Mouse (Mus musculus): ENCODE measurements around the gene Tdrd7. TPM values are rescaled to one million over a fixed set of nuclear protein-coding genes. Genes with fewer than 3 reads are reported as not detected.

Tdrd7 gene
- polyA plus RNA-seq, 1 experiment from 2014 or later: 15.1 TPM

- H3K27ac ChIP-seq: no peak overlapping the region
- WGBS: 54% methylated on average over 6 of the region's 6 CpGs
- H3K9me3 ChIP-seq: no peaks in the 10 kb centered on the region
- H3K4me1 ChIP-seq: peaks cover 7% of the 10 kb centered on the region; the same call in 1 of the 2 replicates
- DNase-seq (ENCODE audit: low spot score): no peak
- no peaks in the 10 kb centered on the region for H3K27me3 ChIP-seq (ENCODE audit: insufficient read depth, poor library complexity, severe bottlenecking)
- H3K36me3 ChIP-seq: no peaks in the 10 kb centered on the region
- H3K4me3 ChIP-seq: no peak overlapping the region
Observed at GRCm38 (mm10) chr4:45990427-45991135, 25.4 kb downstream of the Tdrd7 start.

- no peak overlapping the region for H3K27ac ChIP-seq
- H3K36me3 ChIP-seq: no peaks in the 10 kb centered on the region
- no peaks in the 10 kb centered on the region for H3K4me1 ChIP-seq
- H3K4me3 ChIP-seq: no peak overlapping the region
- H3K9me3 ChIP-seq: no peaks in the 10 kb centered on the region
- DNase-seq (ENCODE audit: low spot score): no peak
- H3K27me3 ChIP-seq (ENCODE audit: insufficient read depth, poor library complexity, severe bottlenecking): no peaks in the 10 kb centered on the region
- WGBS: 74% methylated on average over 4 of the region's 4 CpGs
Observed at GRCm38 (mm10) chr4:45998536-45998935, 33.4 kb downstream of the Tdrd7 start.

GRCm38 (mm10) chr4:46008142-46008793, 43.1 kb downstream of the Tdrd7 start:
- Histone ChIP-seq H3K9me3 (no peaks in the 10 kb centered on the region), H3K4me3 (no peak overlapping the region), H3K27ac (peak overlapping the region; percentile 36), H3K4me1 (peaks cover 12% of the 10 kb centered on the region), H3K36me3 (peaks cover 27% of the 10 kb centered on the region; the same call in 1 of the 2 replicates), H3K27me3 (ENCODE audit: insufficient read depth, poor library complexity, severe bottlenecking) (no peaks in the 10 kb centered on the region)
- whole genome bisulfite sequencing: 79% methylated on average over 5 of the region's 5 CpGs
- no peak for DNase-seq (ENCODE audit: low spot score)

GRCm38 (mm10) chr4:46011698-46012097, 46.6 kb downstream of the Tdrd7 start:
- Histone ChIP-seq H3K27me3 (ENCODE audit: insufficient read depth, poor library complexity, severe bottlenecking) (no peaks in the 10 kb centered on the region), H3K36me3 (peaks cover 19% of the 10 kb centered on the region; the same call in 1 of the 2 replicates), H3K4me1 (peaks cover 12% of the 10 kb centered on the region), H3K4me3 (no peak overlapping the region), H3K27ac (no peak overlapping the region), H3K9me3 (no peaks in the 10 kb centered on the region)
- 85% methylated on average over 2 of the region's 2 CpGs for WGBS
- no peak for DNase-seq (ENCODE audit: low spot score)

- Histone ChIP-seq H3K4me1 (no peaks in the 10 kb centered on the region; the same call in 1 of the 2 replicates), H3K9me3 (no peaks in the 10 kb centered on the region), H3K36me3 (peaks cover 4% of the 10 kb centered on the region; the same call in 1 of the 2 replicates), H3K27me3 (ENCODE audit: insufficient read depth, poor library complexity, severe bottlenecking) (no peaks in the 10 kb centered on the region), H3K27ac (no peak overlapping the region), H3K4me3 (no peak overlapping the region)
- 71% methylated on average over 1 of the region's 1 CpGs for WGBS
- DNase-seq (ENCODE audit: low spot score): peak; percentile 62
Observed at GRCm38 (mm10) chr4:46015605-46016004, 50.5 kb downstream of the Tdrd7 start.

GRCm38 (mm10) chr4:46023021-46023481, 57.9 kb downstream of the Tdrd7 start:
- Histone ChIP-seq H3K4me1 (peaks cover 22% of the 10 kb centered on the region), H3K27me3 (ENCODE audit: insufficient read depth, poor library complexity, severe bottlenecking) (no peaks in the 10 kb centered on the region), H3K4me3 (no peak overlapping the region), H3K27ac (no peak overlapping the region), H3K9me3 (no peaks in the 10 kb centered on the region), H3K36me3 (peaks cover 2% of the 10 kb centered on the region; the same call in 1 of the 2 replicates)
- no peak for DNase-seq (ENCODE audit: low spot score)
- WGBS: 33% methylated on average over 3 of the region's 3 CpGs

- DNase-seq (ENCODE audit: low spot score): no peak
- H3K36me3 ChIP-seq: no peaks in the 10 kb centered on the region
- no peak overlapping the region for H3K4me3 ChIP-seq
- H3K9me3 ChIP-seq: no peaks in the 10 kb centered on the region
- no peak overlapping the region for H3K27ac ChIP-seq
- peaks cover 34% of the 10 kb centered on the region for H3K4me1 ChIP-seq
- WGBS: 31% methylated on average over 7 of the region's 7 CpGs
- no peaks in the 10 kb centered on the region for H3K27me3 ChIP-seq (ENCODE audit: insufficient read depth, poor library complexity, severe bottlenecking)
Observed at GRCm38 (mm10) chr4:46025893-46026292, 60.8 kb downstream of the Tdrd7 start.

GRCm38 (mm10) chr4:46028224-46028623, 63.1 kb downstream of the Tdrd7 start:
- H3K27ac ChIP-seq: no peak overlapping the region
- DNase-seq (ENCODE audit: low spot score): no peak
- WGBS: 70% methylated on average over 6 of the region's 6 CpGs

GRCm38 (mm10) chr4:46028781-46029180, 63.6 kb downstream of the Tdrd7 start:
- 91% methylated on average over 4 of the region's 4 CpGs for WGBS
- no peaks in the 10 kb centered on the region for H3K27me3 ChIP-seq (ENCODE audit: insufficient read depth, poor library complexity, severe bottlenecking)
- no peak overlapping the region for H3K4me3 ChIP-seq
- no peak for DNase-seq (ENCODE audit: low spot score)
- H3K36me3 ChIP-seq: no peaks in the 10 kb centered on the region
- no peaks in the 10 kb centered on the region for H3K9me3 ChIP-seq
- H3K4me1 ChIP-seq: peaks cover 44% of the 10 kb centered on the region
- H3K27ac ChIP-seq: no peak overlapping the region

More at GRCm38 (mm10) chr4:46028224-46028623, 63.1 kb downstream of the Tdrd7 start:
- no peak overlapping the region for H3K4me3 ChIP-seq
- H3K27me3 ChIP-seq (ENCODE audit: insufficient read depth, poor library complexity, severe bottlenecking): no peaks in the 10 kb centered on the region
- no peaks in the 10 kb centered on the region for H3K9me3 ChIP-seq
- peaks cover 42% of the 10 kb centered on the region for H3K4me1 ChIP-seq
- H3K36me3 ChIP-seq: no peaks in the 10 kb centered on the region

GRCm38 (mm10) chr4:46029552-46029951, 64.4 kb downstream of the Tdrd7 start:
- 44% methylated on average over 9 of the region's 9 CpGs for WGBS
- no peak overlapping the region for H3K4me3 ChIP-seq
- no peaks in the 10 kb centered on the region for H3K27me3 ChIP-seq (ENCODE audit: insufficient read depth, poor library complexity, severe bottlenecking)
- peaks cover 49% of the 10 kb centered on the region for H3K4me1 ChIP-seq
- no peaks in the 10 kb centered on the region for H3K9me3 ChIP-seq
- 0 out of 2 replicates have a peak overlapping the region, but pooled peaks have one; percentile 42 for H3K27ac ChIP-seq
- DNase-seq (ENCODE audit: low spot score): peak; percentile 85
- no peaks in the 10 kb centered on the region for H3K36me3 ChIP-seq

GRCm38 (mm10) chr4:46032448-46032847, 67.3 kb downstream of the Tdrd7 start:
- no peaks in the 10 kb centered on the region for H3K9me3 ChIP-seq
- H3K36me3 ChIP-seq: no peaks in the 10 kb centered on the region
- peaks cover 47% of the 10 kb centered on the region for H3K4me1 ChIP-seq
- H3K4me3 ChIP-seq: peak overlapping the region; percentile 41
- 24% methylated on average over 9 of the region's 9 CpGs for WGBS
- H3K27ac ChIP-seq: peak overlapping the region; percentile 87
- no peak for DNase-seq (ENCODE audit: low spot score)
- peaks cover 4% of the 10 kb centered on the region; the same call in 1 of the 2 replicates for H3K27me3 ChIP-seq (ENCODE audit: insufficient read depth, poor library complexity, severe bottlenecking)

GRCm38 (mm10) chr4:46033197-46033596, 68.1 kb downstream of the Tdrd7 start:
- H3K36me3 ChIP-seq: no peaks in the 10 kb centered on the region
- no peaks in the 10 kb centered on the region for H3K9me3 ChIP-seq
- H3K27me3 ChIP-seq (ENCODE audit: insufficient read depth, poor library complexity, severe bottlenecking): peaks cover 12% of the 10 kb centered on the region; the same call in 1 of the 2 replicates
- DNase-seq (ENCODE audit: low spot score): peak; percentile 94
- H3K27ac ChIP-seq: peak overlapping the region; percentile 87
- peaks cover 51% of the 10 kb centered on the region for H3K4me1 ChIP-seq
- H3K4me3 ChIP-seq: peak overlapping the region; percentile 41
- 16% methylated on average over 2 of the region's 2 CpGs for WGBS

GRCm38 (mm10) chr4:46038591-46038891, 73.4 kb downstream of the Tdrd7 start:
- Histone ChIP-seq H3K36me3 (no peaks in the 10 kb centered on the region), H3K4me3 (peak overlapping the region; percentile 86), H3K4me1 (peaks cover 61% of the 10 kb centered on the region), H3K27me3 (ENCODE audit: insufficient read depth, poor library complexity, severe bottlenecking) (peaks cover 33% of the 10 kb centered on the region), H3K9me3 (no peaks in the 10 kb centered on the region), H3K27ac (peak overlapping the region; percentile 97)
- WGBS: 11% methylated on average over 12 of the region's 12 CpGs
- DNase-seq (ENCODE audit: low spot score): no peak
